Mouse (Mus musculus) CH12.LX (cell line): ENCODE measurements around the gene Rap1gap.

Experiments used
- CHD2 ChIP-seq: IDR thresholded peaks from 2 replicates; pipeline ENCODE4 v1.6.1; 2011; ENCODE audit warnings: low read length, improper control_type of control experiment
- CTCF ChIP-seq, 2 experiments: IDR thresholded peaks in 1 of 2; conservative IDR thresholded peaks in 1 of 2; 2 replicates each; pipeline ENCODE4 v1.5.1; 2011 to 2012; ENCODE audit warnings: low read depth in 2 of 2, low read length in 2 of 2, improper control_type of control experiment in 1 of 2, inconsistent platforms in 1 of 2, mild to moderate bottlenecking in 1 of 2, moderate library complexity in 1 of 2
- EP300 ChIP-seq: IDR thresholded peaks from 2 replicates; pipeline ENCODE4 v1.6.1; 2011; ENCODE audit warnings: low read length, improper control_type of control experiment
- ETS1 ChIP-seq: conservative IDR thresholded peaks from 2 replicates; pipeline ENCODE4 v1.6.1; 2012; ENCODE audit warnings: low read depth, mild to moderate bottlenecking, inconsistent platforms, low read length, improper control_type of control experiment, moderate library complexity
- NRF1 ChIP-seq: IDR thresholded peaks from 2 replicates; pipeline ENCODE4 v1.6.1; 2014; ENCODE audit warnings: low read depth, mild to moderate bottlenecking, inconsistent platforms, low read length, improper control_type of control experiment, moderate library complexity
- POLR2A ChIP-seq: IDR thresholded peaks from 2 replicates; pipeline ENCODE4 v1.6.1; 2011; ENCODE audit warnings: low read depth, mild to moderate bottlenecking, improper control_type of control experiment, low read length
- UBTF ChIP-seq: IDR thresholded peaks from 2 replicates; pipeline ENCODE4 v1.6.1; 2012; ENCODE audit warnings: low read depth, mild to moderate bottlenecking, inconsistent platforms, low read length, improper control_type of control experiment, moderate library complexity

GRCm38 (mm10) chr4:137692107-137692902, 27.8 kb downstream of the Rap1gap start:
- TF ChIP-seq POLR2A, result no peak
- no peak for TF ChIP-seq UBTF
- TF ChIP-seq ETS1, result no peak
- TF ChIP-seq CTCF (conservative IDR thresholded peaks at IDR 0.05 in 1 of 2, IDR thresholded peaks at IDR 0.05 in 1 of 2; ENCODE audit: low read depth in 2 of 2, low read length in 2 of 2), result no peak
- no peak for TF ChIP-seq NRF1
- TF ChIP-seq EP300, result no peak
- TF ChIP-seq CHD2, result no peak
